Mouse (Mus musculus): ENCODE data around the gene Filip1l.

Gene Filip1l

GRCm38 (mm10) chr16:57536511-57536910, 183.6 kb downstream of the Filip1l start:
- DNase-seq: no peak

- DNase-seq: no peak
Observed at GRCm38 (mm10) chr16:57543243-57543642, 190.3 kb downstream of the Filip1l start.

DNA sequence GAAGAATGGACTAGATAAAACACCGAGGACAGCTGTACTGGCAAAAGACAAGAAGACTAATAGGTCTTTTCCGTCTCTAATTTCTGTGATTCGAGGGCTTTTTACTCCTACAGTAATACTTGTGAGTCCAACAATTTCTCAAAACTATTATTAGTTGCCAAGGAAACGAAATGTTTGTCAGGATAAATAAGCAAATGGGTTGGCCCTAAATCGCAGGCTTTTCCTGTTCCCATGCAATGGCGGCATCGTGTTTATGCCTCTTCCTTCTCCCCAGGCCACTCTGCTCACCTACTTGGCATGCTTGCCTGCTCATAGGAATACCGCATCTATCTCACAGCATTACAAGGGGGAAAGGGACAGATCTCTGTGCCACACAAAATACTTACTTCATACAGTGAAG, 191.5 kb downstream of the Filip1l start:
- no peak for DNase-seq

DNA sequence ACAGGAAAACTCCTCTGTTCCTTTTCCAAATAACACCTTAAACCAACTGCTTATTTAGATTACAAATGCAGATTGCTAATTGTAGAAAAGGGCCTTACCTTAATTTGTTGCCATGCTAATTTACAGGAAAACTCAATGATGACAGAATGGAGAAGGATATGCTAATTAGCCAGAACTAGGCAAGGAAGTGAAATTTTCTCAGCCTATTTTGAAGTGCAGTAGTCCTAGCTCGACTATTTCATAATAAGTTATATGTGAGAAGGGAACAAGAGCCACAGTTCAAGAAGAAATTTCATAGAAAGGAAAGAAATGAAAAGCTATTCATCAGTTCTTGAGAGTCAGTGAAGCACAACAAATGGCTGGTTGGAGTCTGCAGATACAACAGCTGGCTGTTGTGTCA, 193.5 kb downstream of the Filip1l start:
- DNase-seq: no peak

DNA sequence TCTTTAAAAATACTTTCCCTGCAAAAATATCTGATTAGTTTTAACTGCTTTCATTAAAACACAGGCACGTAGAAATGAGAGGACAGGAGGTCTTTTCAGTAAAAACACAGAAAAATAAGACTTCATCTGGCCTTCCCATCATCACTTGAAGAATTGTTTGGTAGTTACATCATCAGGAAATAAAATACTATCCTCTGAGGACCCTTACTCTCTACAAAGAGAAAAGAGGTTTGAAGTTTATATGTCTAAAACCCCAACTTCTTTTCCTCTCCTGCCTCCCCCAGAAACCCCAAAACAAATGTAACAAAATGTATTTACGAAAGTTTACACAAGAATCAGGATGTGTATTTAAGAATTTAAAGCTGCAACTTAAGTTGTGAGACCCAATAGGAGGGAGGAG, 195.7 kb downstream of the Filip1l start:
- no peak for DNase-seq

GRCm38 (mm10) chr16:57549061-57550037, 196.5 kb downstream of the Filip1l start:
- peak; percentile 70 to 75 for DNase-seq

DNA sequence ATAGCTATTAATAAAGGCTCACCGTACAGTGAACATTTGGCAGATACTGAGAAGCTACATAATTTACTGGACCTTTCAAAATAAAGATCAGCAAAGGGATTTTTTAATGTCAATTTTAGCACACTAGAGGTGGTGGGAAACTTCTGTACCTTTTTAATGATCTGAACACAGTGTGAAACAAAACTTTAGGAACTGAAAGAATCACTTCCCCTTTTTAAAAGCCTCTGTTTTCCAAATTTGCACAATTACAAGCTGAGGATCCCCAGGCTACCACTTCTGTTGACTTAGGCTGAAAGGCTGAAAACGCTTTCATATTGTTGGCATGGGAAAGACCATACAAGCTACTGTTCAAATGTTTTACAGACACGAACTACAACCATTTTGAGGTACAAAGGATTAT, 197.2 kb downstream of the Filip1l start:
- DNase-seq: no peak

DNA sequence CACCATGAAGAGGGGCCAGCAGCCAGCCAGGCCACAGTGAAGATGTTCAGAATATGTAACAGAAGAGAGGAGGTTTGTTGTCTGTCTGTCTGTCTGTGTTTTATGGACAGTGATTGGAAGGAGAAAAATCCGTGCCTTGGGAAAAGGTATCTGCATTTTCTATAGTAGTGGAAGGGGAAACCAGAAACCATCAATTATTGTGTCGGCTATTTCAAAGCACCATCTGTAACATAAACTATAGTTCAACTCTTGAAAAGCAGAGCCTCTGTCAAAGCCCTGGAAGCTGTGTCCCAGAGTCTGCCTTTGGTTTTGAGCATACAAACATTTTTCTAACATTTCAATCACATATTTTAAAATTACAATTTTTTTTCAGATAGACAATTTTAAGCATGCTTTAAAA, 197.9 kb downstream of the Filip1l start:
- no peak for DNase-seq

DNA sequence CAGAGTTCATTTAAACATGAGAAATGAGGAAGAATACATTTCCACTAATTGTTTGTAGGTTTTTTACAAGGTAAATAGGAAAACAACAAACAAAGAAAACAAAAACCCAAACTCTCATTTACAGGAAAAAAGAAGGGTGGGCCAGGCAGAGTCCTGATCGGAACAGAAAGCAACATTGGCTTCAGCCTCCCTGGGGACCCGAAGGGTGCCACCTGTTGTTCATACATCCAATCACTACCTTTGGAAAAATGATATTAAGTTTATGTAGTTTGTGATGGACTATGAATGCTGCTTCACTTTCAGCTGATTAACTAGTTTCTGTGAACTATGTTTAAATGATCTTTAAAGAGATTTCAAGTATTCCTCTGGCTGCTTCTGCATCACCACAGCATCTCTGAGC, 198.7 kb downstream of the Filip1l start:
- DNase-seq: no peak

GRCm38 (mm10) chr16:57552709-57553108, 199.8 kb downstream of the Filip1l start:
- no peak for DNase-seq

DNA sequence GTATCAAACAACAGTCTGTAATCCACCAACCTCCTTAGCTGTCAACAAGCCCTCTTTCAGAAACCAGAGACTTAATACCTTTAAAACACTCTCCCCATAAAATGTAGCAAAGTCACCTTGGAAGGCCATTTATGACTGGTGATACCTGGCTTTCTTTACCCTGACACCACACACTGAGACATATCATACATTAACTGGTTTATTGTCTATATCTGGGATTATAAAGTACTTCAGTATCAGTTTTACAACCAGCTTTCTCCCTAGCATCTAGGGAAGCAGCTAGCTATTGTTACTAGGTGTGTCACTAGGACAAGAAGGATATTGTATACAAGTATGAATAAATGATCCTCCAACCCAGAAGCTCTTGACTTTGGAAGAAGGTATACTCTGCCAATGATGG, 200.3 kb downstream of the Filip1l start:
- DNase-seq: no peak

DNA sequence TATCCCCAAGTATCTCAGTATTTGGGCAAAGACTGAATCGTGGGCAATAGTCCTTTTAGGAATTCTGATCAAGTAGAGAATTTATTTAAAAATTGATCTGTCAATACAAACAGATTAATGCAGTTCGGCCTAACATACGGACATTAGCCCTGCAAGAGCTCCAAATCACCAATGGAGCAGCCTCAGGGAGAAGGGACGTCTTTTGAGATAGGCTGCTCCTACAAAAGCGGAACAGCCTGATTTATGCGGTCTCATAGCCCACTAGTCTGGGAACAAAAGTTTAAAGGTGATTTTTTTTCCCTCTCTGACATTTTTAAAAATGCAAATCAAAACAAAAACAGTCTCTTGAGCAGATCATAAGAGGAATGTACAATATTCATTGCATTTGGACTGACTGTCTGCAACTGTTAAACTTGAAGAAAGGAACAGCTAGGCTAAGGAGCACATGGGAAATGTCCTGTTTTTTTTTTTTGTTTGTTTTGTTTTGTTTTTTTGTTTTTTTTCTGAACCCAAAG, 202.1 kb downstream of the Filip1l start:
- no peak for DNase-seq

DNA sequence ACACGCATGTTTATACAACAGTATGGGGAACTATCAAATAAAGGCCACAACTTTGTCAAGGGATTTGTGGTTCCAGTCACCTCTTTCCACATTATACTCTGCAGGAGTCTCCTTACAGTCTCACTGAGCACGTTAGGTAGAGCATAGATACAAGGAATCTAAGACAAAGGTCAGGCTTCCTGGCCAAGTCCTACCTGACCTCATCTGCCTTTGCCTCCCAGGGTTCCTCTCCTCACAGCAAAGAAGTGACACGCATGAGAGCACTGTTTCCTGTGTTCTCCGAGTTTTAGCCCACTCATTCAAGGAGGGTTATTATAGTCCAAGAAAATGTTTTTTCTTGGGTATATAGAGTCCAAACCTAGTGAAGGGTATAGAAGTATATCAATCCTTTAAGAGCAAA, 202.8 kb downstream of the Filip1l start:
- no peak for DNase-seq

- no peak for DNase-seq
Observed at GRCm38 (mm10) chr16:57556244-57556643, 203.4 kb downstream of the Filip1l start.

DNA sequence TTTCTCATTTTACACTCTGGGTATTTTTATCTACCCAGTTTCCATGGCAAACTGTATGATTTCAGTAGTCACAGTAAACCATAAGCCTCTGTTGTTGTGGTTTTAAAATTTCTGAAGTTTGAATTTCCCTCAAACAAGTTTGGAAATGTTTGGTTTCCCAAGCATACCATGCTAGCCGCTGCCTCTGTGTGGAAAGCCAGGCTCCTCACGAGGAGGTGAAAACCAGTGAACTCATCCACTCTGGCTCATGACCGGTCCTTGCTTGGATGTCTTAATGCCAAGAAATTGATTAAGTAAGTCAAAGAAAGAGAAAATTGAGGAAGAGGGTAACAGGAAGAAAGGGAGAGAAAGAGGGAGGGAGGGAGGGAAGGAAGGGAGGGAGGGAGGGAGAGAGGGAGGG, 205.4 kb downstream of the Filip1l start:
- no peak for DNase-seq

GRCm38 (mm10) chr16:57560185-57560584, 207.3 kb downstream of the Filip1l start:
- DNase-seq: no peak

DNA sequence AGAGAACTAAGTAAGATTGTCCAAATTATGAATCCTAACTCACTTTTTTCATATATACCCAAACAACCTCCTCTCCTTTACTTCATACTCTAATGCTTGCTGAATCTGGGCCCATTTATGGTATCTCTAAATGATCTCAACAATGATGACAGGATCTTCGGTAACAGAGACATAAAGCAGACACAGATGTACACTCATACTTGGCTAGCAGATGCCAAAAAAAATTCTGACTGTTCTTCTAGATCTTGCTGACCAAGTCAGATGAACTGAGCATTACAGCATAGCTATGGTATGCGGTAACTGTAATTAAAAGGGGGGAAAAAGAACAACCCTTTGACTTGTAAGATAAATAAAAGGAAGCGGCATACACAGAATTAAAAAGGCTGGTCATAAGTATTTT, 210.6 kb downstream of the Filip1l start:
- DNase-seq: no peak

DNA sequence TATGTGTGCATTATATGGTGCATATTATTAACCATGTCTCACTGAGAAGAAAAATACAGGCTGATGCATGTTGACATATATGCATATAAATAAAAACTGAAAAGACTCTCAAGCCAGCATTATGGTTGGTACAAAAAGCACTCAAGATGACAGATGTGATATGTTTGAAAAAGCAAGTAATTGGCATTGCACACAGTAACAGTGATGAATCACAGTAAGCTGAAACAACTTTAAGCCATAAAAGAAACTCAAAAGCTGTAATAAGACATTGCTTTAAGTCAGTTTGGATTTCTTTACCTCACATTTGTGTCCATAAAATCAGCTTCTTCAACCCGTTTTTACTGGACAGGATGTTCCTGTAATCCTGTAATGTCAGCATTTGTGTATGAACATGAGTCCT, 211.9 kb downstream of the Filip1l start:
- no peak for DNase-seq

DNA sequence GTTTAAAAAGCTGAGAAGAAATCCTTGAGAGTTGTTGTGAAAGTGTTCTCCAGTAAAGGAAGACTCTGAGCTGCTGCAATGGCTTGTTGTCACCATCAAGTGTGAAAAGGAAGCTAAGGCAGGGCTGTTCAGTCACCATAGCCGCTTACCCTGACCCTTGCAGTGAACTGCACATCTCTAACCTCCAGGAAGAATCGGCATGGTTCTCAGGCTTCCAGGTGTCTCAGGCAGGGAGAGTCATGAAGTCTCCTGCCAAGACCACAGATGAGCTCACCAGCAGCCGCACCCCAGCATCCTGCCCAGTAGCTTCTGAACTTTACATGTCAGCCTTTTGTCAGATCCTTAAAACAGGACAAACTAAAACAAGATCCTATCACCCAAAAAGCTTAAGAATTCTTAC, 213.3 kb downstream of the Filip1l start:
- no peak for DNase-seq

DNA sequence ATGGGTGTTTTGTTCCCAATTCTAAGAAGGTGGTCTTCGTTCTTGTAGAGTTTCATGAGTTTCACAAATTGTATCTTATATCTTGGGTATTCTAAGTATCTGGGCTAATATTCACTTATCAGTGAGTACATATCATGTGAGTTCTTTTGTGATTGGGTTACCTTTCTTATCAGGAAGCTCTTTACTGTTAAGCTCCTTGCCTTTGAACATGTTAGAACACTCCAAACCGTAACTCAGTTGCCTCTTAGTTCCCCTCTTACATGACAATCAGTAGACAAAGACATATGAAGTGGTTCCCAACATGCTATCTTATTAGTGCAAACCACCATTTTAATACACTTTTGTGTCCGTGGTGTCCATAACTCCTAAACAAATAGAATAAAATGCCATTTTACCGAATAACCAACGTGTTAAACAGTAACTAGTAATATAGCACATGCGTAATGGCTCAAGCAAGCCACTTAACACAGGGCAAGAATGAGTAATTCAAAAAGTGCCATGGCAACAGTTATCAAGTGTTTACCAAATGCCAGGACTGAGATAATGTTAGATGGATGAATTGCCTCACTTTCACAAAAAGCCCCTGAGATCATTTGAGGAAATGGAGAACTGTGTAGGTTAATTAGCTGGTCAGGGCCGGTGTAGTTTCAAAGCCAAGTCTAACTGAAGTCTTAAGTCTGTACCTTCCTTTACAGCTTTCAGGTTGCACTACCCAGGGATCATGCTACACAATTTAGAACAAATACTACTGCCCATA, 215.9 kb downstream of the Filip1l start:
- no peak for DNase-seq

- no peak for DNase-seq
Observed at GRCm38 (mm10) chr16:57570789-57571311, 218.0 kb downstream of the Filip1l start.

DNA sequence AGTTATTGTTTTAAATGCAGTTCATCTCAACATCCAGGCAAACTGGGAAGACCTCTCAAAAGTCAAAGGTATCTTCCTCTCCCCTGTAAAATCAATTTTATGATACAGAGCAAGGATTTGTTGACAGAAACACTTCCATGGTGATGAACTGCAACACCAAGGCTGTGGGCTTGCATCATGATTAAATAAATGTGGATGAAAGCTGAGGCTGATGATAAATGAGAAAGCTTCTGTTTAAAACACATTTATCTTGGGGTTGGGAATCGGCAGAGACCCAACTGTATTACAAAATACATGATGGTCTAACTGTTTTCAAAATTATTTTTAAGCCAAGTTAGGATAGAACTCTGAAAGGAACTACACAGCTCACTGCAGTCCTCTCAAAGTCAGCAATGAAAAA, 220.9 kb downstream of the Filip1l start:
- DNase-seq: no peak

GRCm38 (mm10) chr16:57575764-57576388, 223.0 kb downstream of the Filip1l start:
- no peak for DNase-seq

Data from thymus, postnatal 36 days (tissue).